Mouse (Mus musculus) v-Abl transformed pro-B cells (cell line): ENCODE results near the gene Olfr807.

Source experiments
- in situ Hi-C, 2 experiments: fragments of 400-800 bp; cut with MboI; formaldehyde crosslinking; loops; one replicate each; pipeline ENCODE4 v1.15.1; 2025; ENCODE audit not compliant: unreplicated experiment in 2 of 2

Olfr807 gene

GRCm38 (mm10) chr10:129757693-129758092 is at the start of gene Olfr807:
Gene Olfr807 (minus strand): TSS chr10:129757793.
- in situ Hi-C loops = no loop called here

- in situ Hi-C loops = no loop called here
Observed at GRCm38 (mm10) chr10:129804296-129804695, 46.7 kb upstream of the Olfr807 start, which contains the start of gene Olfr811. Gene Olfr811 (minus strand): TSS chr10:129804396.

- in situ Hi-C loops = no loop called here
Observed at GRCm38 (mm10) chr10:129794817-129795216, 37.2 kb upstream of the Olfr807 start, which contains the start of gene Olfr810. Gene Olfr810 (minus strand): TSS chr10:129794917.

GRCm38 (mm10) chr10:129778123-129778522 is 20.5 kb upstream of the Olfr807 start:
- in situ Hi-C loops = no loop called here

GRCm38 (mm10) chr10:129774338-129774737 is 16.7 kb upstream of the Olfr807 start, which contains the start of gene Olfr809:
Gene Olfr809 (plus strand): TSS chr10:129774638.
- in situ Hi-C loops = no loop called here

GRCm38 (mm10) chr10:129765182-129765581 is 7.6 kb upstream of the Olfr807 start, which contains the start of gene Olfr808:
Gene Olfr808 (plus strand): TSS chr10:129765482.
- in situ Hi-C loops = no loop called here

GRCm38 (mm10) chr10:129741821-129742220 is 15.8 kb downstream of the Olfr807 start, which contains the start of gene Olfr806:
Gene Olfr806 (minus strand): TSS chr10:129741921.
- in situ Hi-C loops = no loop called here

- in situ Hi-C loops = no loop called here
Observed at GRCm38 (mm10) chr10:129729275-129729674, 28.3 kb downstream of the Olfr807 start, which contains the start of gene Olfr805. Gene Olfr805 (minus strand): TSS chr10:129729375.
